Mouse (Mus musculus) monocyte, adult 5-6 weeks (primary cell): ENCODE measurements around the gene Scyl1. TPM values are rescaled to one million over a fixed set of nuclear protein-coding genes. Genes with fewer than 3 reads are reported as not detected.
"Not testable (repeated sequence)": the region's sequence is repeated elsewhere in the genome, so short reads cannot be mapped to it uniquely, and the experiment has no call there.

Source experiments
- ATAC-seq: fragments of 153-309, 156-312 bp; replicated peaks from 2 replicates; pipeline ENCODE4 v1.8.0; 2017; ENCODE audit warnings: mild to moderate bottlenecking; ENCODE audit not compliant: low TSS enrichment, insufficient number of reproducible peaks, severe bottlenecking, poor library complexity, low FRiP score
- total RNA-seq: library from RNA; stranded (forward); fragments of 200-1000, 200-491, 200-594 nt; gene quantifications from 3 replicates; pipeline ENCODE4 v1.2.3, GENCODE M21; 2017

Scyl1 gene
- total RNA-seq, result 37.3 to 55.9 TPM (median 44.9 TPM) in 3 replicates

DNA sequence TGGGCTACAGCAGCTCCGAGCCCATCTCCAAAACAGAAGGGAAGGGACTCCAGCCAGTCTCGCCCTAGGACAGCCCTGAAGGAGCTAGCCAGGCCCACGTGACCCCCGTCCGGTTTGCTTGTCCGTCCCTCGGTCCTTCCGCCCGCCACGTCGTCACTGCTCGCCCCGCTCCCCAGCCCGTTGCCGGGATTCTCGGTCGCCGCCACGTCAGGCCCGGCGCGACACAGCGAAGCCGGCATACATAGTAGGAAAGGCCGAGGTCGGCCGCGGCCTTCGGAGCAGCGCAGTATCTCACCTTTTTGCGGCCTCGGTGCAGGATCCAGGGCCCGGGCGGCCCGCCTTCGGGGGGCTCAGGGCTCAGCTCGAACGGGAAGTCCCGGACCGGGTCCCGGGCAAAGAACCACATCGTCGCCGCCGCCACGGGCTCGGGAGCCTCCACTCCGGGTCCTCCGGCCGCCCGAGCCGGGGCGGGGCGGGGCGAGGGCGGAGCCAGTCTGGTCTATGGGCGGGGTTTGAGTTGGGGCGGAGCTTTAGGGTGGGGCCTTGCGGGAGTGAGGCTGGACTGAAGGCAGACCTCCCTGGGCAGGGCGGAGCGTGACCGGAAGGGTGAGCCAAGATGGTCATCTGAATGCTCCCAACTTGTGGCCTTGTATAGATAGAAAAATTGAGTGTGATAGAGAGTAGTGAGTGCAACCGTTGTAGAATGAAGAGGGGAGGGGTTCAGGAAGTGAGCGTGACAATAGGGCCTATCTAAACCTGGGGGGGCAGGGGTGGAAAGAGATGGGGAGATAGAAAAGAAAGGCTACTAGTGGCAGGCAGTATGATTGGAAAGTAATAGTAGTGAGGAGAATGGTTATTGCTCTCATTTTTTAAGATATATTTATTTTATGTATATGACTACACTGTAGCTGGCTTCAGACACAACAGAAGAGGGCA is at the start of gene Scyl1:
Gene Scyl1, minus strand, starts transcription at position 495 of the 936 bp plus-strand sequence.
- ATAC-seq, result peak; percentile 92

DNA sequence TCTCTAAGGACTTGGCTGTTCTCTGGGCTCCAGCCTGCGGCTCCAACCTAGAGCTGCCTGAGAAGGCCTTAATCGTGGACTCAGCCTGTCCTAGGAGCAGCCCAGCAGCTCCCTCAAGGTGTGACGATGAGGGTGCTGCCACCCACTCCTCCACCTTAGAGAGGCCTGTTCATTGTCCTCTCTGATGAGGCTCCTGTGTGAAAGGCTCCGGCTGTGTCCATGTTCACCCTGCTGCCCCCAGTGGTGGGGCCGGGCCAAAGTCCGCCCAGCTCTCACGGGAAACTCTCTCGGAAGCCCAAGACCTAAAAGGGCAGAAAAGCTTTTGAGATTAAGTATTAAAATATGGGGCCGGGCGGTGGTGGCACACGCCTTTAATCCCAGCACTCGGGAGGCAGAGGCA is 48.3 kb upstream of the Scyl1 start:
- peak; percentile 14; the same call in 1 of the 2 replicates for ATAC-seq

DNA sequence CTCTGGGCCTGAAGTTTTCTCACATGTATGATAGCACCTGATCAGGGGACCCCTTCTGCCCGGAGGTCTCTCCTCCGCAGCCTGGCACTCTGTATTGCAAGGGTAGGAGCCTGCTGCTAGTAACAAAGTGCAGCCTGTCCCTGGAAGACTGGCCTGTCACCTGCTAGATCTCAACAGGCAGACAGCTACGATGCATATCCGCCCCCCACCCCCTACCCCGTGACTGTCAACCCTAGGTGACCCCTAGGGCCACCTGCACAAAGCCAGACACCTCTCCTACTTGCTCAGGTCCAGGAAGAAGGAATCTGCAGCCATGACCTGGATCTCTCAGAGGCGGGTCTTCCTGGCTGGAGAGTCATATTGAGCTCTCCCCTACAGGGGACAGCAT is 47.4 kb upstream of the Scyl1 start:
- no peak for ATAC-seq

DNA sequence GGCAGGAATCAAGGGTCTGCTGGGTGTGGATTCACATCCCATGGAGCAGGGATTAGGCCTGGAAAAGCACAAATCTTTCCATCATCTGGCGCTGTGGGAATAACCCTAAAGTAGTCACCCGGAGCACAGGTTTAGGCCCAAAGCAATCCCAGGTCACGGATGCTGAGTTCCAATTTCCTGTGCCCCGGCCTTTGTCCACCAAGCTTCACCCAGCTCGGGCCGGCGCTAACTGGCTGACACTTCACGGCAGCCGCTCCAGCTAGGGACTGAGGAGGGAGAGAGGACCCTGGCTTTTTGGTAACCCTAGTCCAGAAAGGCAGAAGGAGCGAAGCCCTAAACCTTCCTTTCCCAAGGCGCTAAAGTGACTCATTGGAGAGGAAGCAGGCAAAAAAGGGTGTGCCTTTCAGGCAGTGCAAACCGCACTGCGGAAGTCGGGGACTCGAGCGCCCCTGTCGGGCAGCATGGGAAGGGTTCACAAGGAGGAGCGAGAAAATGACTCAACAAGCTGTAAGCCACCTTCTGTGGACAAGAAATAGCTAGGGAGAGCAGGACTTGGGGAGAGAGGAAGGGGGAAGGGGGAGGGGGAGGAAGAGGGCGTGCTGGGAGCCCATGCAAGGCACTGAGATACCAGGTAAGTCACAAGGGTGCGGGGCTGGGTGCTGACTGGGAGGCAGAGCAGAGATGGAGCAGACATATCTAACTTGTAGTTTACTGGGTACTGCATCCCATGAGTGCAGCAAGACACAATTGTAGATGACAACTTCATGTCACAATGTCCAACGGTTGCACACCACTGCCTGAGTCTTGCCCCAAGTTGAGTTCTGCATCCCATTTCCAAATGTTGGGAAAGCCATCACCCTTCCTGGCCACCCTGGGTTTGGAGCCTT is 46.7 kb upstream of the Scyl1 start:
- ATAC-seq, result peak; percentile 79

DNA sequence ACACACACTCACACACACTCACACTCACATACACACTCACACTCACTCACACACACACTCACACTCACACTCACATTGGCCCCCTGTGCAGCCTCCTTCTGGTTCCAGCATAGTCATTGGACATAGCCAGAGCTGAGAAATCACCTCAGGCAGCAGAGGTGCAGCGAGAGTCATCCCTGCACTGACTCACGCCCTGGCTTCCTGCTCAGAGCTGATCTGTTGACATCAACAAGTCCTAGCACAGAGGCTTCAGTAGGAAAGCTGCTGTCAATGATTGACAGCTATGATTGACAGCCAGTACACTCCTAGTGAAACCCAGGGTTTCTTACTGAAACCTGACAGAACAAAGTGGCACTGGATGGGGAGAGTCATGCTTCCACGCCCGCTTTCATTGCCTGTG is 44.7 kb upstream of the Scyl1 start:
- ATAC-seq, result peak; percentile 29; the same call in 1 of the 2 replicates

DNA sequence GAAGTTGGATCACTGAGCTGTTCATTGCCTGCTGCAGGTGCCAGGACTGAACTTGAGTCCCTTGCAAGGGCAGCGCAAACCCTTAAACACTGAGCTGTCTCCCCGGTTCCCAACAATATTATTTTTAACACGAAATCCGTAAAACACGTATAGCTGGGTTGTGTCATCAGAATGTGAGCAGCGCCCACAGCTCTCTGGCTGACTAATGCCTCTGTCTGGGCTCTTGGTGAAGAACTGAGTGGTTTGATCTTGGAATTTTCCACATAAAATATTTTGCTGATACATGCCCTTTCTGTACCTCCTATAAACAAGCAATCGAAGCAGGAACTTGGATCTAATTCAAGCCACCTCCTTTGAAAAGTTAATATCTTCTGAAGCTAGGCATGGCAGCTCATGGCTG is 43.8 kb upstream of the Scyl1 start:
- ATAC-seq, result no peak

DNA sequence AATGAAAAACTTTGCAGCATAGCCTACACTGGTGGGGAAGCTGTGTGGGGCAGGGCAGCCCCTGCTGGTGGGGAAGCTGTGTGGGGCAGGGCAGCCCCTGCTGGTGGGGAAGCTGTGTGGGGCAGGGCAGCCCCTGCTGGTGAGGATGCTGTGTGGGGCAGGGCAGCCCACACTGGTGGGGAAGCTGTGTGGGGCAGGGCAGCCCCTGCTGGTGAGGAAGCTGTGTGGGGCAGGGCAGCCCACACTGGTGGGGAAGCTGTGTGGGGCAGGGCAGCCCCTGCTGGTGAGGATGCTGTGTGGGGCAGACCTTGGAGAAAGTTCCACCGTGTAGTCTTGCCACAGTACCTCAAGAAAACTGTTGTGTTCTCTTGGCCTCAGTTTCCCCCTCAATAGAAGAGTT is 42.8 kb upstream of the Scyl1 start:
- ATAC-seq, result not testable (repeated sequence)

DNA sequence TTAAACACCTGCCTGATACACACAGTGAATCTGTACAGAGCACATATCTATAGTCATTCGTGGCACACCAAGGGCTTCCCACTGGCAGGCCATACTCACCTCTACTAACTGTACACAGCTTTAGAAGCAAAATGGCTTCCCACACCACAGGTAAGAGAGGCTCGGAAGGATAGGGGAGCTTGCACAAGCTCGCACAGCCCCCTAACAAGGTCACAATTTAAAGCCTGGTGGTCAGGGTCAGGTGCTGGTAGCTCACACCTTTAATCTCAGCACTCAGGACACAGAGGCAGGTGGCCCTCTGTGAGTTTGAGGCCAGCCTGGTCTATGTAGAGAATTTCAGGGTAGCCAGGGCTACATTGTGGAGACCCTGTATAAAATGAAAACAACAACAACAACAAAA is 42.3 kb upstream of the Scyl1 start:
- ATAC-seq, result no peak

DNA sequence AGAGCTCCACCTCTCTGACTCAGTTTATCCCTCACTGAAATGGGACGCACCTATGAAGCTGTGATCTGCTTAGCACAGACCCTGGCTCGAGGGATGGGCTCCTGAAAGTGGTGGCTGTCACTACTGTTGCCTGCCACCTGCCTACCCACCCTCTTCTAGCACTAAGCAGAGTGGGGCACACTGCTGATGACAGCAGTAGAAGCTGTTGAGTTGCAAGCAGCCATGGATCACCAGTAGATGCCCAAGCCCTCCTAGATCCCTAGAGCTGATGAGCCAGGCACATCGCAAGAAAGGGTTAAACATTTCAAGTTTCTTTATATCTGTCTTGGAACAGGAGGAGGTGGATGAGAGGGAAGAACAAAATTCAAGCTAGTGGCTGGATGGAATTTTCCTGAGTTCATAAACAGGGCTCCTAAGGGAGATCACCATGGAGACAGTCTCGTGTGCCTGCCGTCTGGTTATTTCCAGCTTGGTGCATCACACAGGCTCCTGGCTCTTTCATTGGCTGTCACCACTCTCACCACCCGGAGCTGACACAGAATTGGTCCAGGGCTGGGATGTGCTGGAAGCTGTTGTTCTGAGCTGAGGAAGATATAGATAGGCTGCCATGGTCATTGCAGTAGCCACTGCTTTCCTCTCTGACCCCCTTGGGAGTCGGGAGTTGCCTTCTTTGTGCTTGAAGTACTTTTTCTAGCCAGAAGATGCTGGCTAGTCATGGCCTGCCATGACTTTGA is 40.7 kb upstream of the Scyl1 start:
- no peak for ATAC-seq

DNA sequence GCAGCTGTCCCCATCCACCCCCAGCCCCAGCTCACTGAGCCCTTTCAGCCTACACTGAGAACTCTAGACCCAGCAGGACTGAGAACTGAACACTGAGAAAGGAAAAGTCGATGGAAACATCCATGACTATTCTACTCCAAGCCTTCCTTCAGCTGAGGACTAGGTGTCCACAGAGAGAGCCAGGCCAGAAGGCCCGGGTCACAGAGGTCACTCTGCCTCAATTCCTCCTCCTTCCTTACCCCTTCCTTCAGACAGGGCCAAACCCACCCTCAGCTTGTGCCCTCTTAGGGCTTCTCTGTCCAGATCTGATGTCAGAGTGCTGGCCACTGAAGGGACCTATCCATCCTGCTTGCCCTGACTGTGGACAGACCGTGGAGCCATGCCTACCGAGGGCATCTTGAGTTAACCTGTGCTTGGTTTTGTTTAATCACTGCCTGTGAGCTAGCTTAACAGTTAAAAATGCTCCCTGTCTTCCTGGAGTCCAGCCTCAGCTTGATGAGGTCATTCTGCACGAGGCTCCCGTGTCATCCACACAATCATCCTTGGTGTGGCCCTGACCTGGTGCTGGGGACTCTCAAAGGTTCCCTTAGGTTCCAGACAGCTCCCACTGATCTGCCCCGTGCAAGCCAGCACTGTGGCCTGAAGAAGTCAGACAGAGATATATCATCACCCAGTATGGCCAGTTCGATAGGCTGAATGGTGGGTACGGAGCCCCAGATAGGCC is 39.8 kb upstream of the Scyl1 start:
- ATAC-seq, result no peak

DNA sequence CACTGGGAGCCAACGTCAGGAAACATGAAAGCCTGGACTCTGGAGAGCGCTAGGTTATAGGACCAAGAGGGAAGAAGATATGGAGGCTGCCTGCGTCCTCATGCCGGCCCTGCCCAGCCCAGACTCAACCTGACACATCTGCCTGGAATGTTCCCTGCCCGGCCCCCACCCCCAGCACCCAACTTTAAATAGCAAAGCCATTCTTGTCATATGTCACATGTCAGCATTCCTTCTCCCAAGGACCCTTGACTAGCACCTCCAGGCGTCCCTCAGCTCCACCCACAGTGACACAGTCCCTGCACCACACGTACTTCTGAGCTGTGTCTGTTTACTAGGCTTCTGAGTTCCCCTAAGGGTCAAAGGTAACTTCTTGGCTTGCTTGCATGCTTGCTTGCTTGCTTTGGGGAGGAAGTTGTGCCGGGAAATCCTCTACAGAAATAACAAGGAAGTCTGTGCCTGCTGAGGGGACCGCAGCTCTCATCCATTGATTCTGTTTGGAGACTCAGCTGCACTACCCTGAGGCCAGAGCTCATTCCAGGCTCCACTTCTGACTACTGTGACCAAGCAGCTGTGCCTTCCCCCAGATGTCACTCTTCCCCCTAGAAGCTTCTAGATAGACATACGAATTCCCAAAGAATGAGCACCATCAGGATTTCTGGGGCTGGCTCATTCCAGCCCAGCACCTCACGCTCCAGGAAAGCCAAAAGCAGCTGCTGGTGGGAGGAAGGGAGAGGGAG is 39.1 kb upstream of the Scyl1 start:
- ATAC-seq, result peak; percentile 52

DNA sequence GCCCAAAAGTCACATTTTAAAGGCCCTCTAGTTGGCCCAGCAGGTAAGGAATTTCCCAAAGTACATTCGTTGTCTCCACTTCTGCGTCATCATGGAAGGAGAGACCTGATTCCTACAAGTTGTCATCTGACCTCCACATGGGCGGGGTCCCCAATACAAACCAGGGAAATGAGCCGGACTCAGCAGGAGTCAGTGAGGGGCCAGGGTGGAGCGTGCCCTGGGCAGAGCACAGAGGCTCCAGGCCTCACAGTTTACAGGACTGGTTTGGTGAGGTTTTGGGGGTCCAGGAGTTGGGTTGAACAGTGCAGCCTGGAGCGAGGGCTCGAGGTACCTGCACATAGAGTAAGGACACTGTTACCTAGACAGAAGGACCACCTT is 38.5 kb upstream of the Scyl1 start:
- no peak for ATAC-seq

DNA sequence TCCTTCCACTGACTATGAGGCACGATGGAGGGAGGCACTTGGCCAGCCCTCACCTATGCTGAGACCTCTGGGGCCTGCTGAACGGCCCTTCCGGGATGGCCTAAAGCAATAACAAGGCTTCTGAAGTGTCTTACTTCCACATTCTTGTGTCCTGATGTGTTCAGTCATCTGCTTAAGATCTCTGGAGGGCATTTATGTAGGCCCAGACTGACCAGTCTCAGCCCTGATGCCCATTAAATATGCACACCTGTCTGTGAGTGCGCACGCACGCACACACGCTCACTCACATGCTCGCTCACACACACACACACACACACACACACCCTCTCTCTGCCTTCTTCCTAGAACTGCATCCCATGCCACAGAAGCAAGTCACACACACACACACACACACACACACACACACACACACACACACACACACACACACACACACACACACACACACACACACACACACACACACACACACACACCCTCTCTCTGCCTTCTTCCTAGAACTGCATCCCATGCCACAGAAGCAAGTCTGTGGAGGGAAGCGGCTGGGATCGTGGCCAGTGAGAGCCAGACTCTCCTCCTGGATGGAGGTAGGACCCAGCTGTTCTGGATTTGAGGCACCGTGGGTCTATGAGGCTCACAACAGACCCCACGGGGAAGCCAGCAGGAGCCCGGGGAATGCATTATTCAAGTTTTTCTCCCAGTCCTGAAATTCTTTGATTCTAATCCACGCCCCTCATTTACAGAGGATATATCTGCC is 37.9 kb upstream of the Scyl1 start:
- no peak for ATAC-seq

DNA sequence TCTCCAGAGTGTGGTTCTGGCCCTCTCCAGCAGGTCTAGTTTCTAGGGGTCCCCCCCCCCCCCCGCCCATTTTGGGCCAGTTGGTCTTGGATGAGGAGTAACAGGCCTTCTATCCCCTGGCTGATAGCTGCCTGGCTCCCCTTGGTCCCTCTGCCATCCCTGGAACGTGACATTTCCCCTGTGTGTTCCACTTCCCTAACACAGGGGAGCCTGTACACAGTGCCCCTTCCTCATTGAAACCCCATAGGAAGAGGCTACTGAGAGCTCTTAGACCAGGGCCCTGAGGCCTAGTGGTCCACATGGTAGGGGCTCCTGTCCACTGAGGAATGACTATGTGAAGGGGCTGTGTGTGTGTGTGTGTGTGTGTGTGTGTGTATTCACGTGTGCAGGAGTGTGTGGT is 36.5 kb upstream of the Scyl1 start:
- no peak for ATAC-seq

DNA sequence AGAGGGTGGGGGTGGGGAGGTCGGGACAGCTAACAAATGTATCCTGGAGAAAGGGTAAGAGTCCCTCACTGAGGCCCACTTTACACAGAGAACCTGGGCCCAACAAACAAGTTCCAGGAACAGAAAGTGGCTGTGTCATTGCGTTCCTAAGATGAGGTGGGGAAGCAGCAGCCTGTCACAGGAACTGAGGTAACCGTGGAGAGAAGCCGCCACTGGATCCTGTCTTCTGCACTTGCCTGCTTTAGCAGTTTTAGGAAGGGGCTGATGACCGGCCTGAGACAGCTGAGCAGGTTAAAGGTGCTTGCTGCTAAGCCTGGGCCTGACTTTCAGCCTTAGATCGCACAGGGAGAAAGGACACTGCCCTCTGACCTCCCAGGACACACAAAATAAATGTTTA is 35.6 kb upstream of the Scyl1 start:
- ATAC-seq, result peak; percentile 20

DNA sequence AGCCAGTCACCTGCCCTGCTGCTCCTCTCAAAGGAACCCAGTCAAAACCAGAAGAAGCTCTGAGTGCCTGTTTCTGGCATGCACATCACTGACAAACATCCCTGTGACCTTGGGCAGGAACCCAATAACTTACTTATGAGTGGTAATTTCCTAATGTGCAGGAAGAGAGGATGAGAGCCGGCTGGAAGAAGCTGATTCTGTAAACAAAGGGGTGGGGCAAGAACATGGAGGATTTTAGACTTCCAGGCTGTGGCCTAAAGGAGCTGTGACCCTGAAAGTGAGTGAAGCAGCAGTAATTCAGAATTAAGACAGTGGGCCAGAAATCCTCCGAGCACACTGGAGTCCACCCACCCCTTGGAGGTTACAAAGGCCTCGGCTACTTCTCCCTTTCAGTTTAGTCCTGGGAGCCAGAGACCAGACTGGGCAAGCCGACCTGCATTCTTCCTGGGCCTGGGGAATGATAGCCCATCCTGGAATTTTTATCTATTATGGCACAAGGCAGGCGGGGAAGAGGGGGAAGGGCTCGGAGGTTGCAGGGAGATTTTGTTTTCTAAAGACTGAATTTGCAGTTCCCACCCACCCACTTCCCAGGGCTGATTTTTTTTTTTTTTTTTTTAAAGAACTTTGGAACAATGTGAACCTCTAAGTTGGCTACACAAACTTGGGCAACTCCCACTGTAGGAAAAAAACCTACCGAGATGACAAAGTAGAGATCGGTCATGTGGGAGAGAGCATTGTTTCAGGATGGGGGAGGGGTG is 35.0 kb upstream of the Scyl1 start:
- ATAC-seq, result no peak
